Mouse (Mus musculus) cerebellum, adult 2 months (tissue): Measurements from ENCODE around the gene Pglyrp2.

Source experiments
- CTCF ChIP-seq: fragments of 200-500 bp; IDR thresholded peaks from 2 replicates; pipeline ENCODE4 v1.5.1; 2011; ENCODE audit warnings: low read depth, mild to moderate bottlenecking, control low read depth, low read length, moderate library complexity, borderline replicate concordance; ENCODE audit not compliant: insufficient read depth
- POLR2A ChIP-seq: fragments of 200-500 bp; IDR thresholded peaks from 2 replicates; pipeline ENCODE4 v1.6.1; 2011; ENCODE audit warnings: low read length, control low read depth, borderline replicate concordance; ENCODE audit not compliant: insufficient read depth

DNA sequence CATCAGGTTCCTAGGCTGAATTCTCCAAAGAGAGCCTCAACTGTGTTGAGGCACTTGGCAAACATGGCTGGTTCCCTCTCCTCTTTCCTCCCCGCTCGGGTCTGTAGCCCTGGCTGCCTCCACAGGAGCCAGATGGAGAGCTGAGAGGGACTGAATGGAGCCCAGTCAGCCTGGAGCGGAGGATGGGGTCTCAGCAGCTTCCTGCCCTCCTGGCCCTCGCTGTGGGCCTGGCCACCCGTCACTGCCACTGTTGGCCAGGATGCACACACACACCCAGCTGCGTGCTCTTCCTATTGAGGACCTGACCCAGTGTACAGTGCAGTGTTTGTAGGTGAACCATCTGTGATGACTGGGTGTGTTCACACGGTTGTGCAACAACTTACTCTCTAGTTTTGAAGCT, 48.2 kb upstream of the Pglyrp2 start:
- TF ChIP-seq CTCF (no peak), POLR2A (no peak)
